ENCODE assay signal across 13 mouse cellular contexts in the genomic region with DNA sequence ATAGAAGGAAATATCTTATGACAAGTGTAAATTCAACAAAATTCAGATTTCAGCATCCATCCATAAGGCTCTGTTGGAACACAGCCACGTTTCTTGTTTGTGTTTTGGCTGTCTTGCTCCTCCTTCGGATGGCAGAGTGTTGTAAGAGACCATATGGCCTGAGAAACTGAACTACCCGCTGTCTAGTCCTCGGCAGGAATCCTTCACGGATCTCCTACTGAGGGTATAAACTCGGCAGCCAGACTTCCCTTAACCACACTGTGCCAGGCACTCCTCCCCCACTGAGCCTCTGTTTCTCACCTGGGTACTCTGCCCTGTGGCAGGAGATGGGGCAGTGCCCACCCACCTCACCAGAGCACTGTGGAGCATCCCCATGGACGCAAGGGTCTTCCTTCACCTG.
DNase-seq lines count a peak whose midpoint lies in the region; ATAC-seq lines count a peak whose summit lies in the region.
"Had no signal": no experiment of that assay in that cellular context is flagged by ENCODE, and none has a peak within 500 bp of the region (broad histone marks: within the 10 kb centered on the region; RNA-seq: fewer than 3 reads in every experiment).

No protein-coding gene starts in this region.

- H3K4me3 ChIP-seq in midbrain, embryonic 11.5 days (ENCODE audit: low read depth, low read length), result no peak overlapping the region
- H3K4me3 ChIP-seq in midbrain, embryonic 14.5 days (replicated peaks; ENCODE audit: low read depth, low read length), result no peak overlapping the region
- no peak overlapping the region for H3K4me3 ChIP-seq in heart, embryonic 12.5 days
- H3K4me3 ChIP-seq: heart, embryonic 15.5 days; layer of hippocampus, adult 2 months; liver, embryonic 15.5 days had no signal

- H3K4me1 ChIP-seq in midbrain, embryonic 11.5 days (ENCODE audit: control insufficient read depth, insufficient read depth, low read length), result no peaks in the 10 kb centered on the region
- H3K4me1 ChIP-seq in midbrain, embryonic 14.5 days (ENCODE audit: control insufficient read depth, insufficient read depth, low read length), result no peaks in the 10 kb centered on the region
- no peaks in the 10 kb centered on the region for H3K4me1 ChIP-seq in heart, embryonic 12.5 days (replicated peaks)
- H3K4me1 ChIP-seq: heart, embryonic 15.5 days; liver, embryonic 15.5 days had no signal

- H3K9me3 ChIP-seq in midbrain, embryonic 11.5 days (ENCODE audit: control insufficient read depth, low read length), result no peaks in the 10 kb centered on the region
- no peaks in the 10 kb centered on the region for H3K9me3 ChIP-seq in midbrain, embryonic 14.5 days (ENCODE audit: control insufficient read depth, low read length)
- 0 out of 2 replicates have a peak, but pooled peaks cover 8% of the 10 kb centered on the region for H3K9me3 ChIP-seq in heart, embryonic 12.5 days (replicated peaks)
- H3K9me3 ChIP-seq: heart, embryonic 15.5 days had no signal

- H3K27ac ChIP-seq in midbrain, embryonic 11.5 days (ENCODE audit: low read depth, low read length), result no peak overlapping the region
- H3K27ac ChIP-seq in midbrain, embryonic 14.5 days (replicated peaks; ENCODE audit: low read depth, low read length), result no peak overlapping the region
- no peak overlapping the region for H3K27ac ChIP-seq in heart, embryonic 12.5 days (ENCODE audit: poor library complexity, severe bottlenecking)
- H3K27ac ChIP-seq: heart, embryonic 15.5 days; layer of hippocampus, adult 2 months; liver, embryonic 15.5 days had no signal

- intact Hi-C loops in gastrocnemius, postnatal 36 days (cut with DNase I), result no loop called here

- 76% methylated on average over 7 of the region's 7 CpGs for WGBS in midbrain, embryonic 11.5 days
- 81% methylated on average over 7 of the region's 7 CpGs for WGBS in midbrain, embryonic 14.5 days
- 57% methylated on average over 7 of the region's 7 CpGs for WGBS in heart, embryonic 12.5 days

- no peak overlapping the region for H3K9ac ChIP-seq in midbrain, embryonic 11.5 days (ENCODE audit: low read length)
- no peak overlapping the region for H3K9ac ChIP-seq in midbrain, embryonic 14.5 days (replicated peaks; ENCODE audit: low read length)
- H3K9ac ChIP-seq in heart, embryonic 12.5 days, result no peak overlapping the region
- H3K9ac ChIP-seq: heart, embryonic 15.5 days; liver, embryonic 15.5 days had no signal

- no peak overlapping the region for H3K4me2 ChIP-seq in midbrain, embryonic 11.5 days
- no peak overlapping the region for H3K4me2 ChIP-seq in midbrain, embryonic 14.5 days (ENCODE audit: low read length)
- H3K4me2 ChIP-seq in heart, embryonic 12.5 days, result no peak overlapping the region
- H3K4me2 ChIP-seq: heart, embryonic 15.5 days; liver, embryonic 15.5 days had no signal

- no peaks in the 10 kb centered on the region for H3K36me3 ChIP-seq in midbrain, embryonic 11.5 days (ENCODE audit: control insufficient read depth, insufficient read depth, low read length)
- H3K36me3 ChIP-seq in midbrain, embryonic 14.5 days (ENCODE audit: control insufficient read depth, insufficient read depth, low read length), result no peaks in the 10 kb centered on the region
- H3K36me3 ChIP-seq in heart, embryonic 12.5 days, result no peaks in the 10 kb centered on the region
- H3K36me3 ChIP-seq: heart, embryonic 15.5 days; liver, embryonic 15.5 days had no signal

- ATAC-seq in cerebellum, adult (ENCODE audit: insufficient number of reproducible peaks, low FRiP score, low TSS enrichment), result peak; percentile 56; the same call in 1 of the 2 replicates
- ATAC-seq in midbrain, embryonic 11.5 days (ENCODE audit: low FRiP score), result no peak
- ATAC-seq in midbrain, embryonic 14.5 days (ENCODE audit: low FRiP score, low TSS enrichment), result no peak
- no peak for ATAC-seq in heart, embryonic 12.5 days (ENCODE audit: insufficient number of reproducible peaks, low FRiP score)
- ATAC-seq: activated CD4-positive, CD25-positive, alpha-beta regulatory T cell, adult 4 months had no signal

- no peaks in the 10 kb centered on the region for H3K27me3 ChIP-seq in midbrain, embryonic 11.5 days (ENCODE audit: control insufficient read depth, insufficient read depth, low read length)
- no peaks in the 10 kb centered on the region for H3K27me3 ChIP-seq in midbrain, embryonic 14.5 days (ENCODE audit: control insufficient read depth, insufficient read depth, low read length)
- H3K27me3 ChIP-seq in heart, embryonic 12.5 days (replicated peaks), result no peaks in the 10 kb centered on the region
- H3K27me3 ChIP-seq: heart, embryonic 15.5 days; liver, embryonic 15.5 days had no signal

- DNase-seq in cerebellum, postnatal 4 days (ENCODE audit: low spot score in 2 of 2), result no peak
- peak; percentile 77 for DNase-seq in midbrain, embryonic 11.5 days (ENCODE audit: low spot score, missing footprints)
- no peak for DNase-seq in midbrain, embryonic 14.5 days
- DNase-seq in layer of hippocampus, adult 9-11 months, result peak; percentile 41
- DNase-seq in gastrocnemius, postnatal 36 days, result no peak
- no peak for DNase-seq in ovary, postnatal 14 days (ENCODE audit: low spot score)
- DNase-seq: thymus, postnatal 4 days had no signal

Comparison
In these comparisons a context has a peak if more than half of its experiments do, and no peak if none do; other contexts are left out.
1. DNase-seq: peak in midbrain, embryonic 11.5 days (single experiment) and layer of hippocampus, adult 9-11 months (single experiment); none in cerebellum, postnatal 4 days (0 of 2), midbrain, embryonic 14.5 days (single experiment), gastrocnemius, postnatal 36 days (0 of 2) and ovary, postnatal 14 days (single experiment).